Mouse (Mus musculus): ENCODE measurements around the gene Actn4. TPM values are rescaled to one million over a fixed set of nuclear protein-coding genes. Genes with fewer than 3 reads are reported as not detected.
A peak's percentile ranks its signal among the peaks of the same experiment; 100 is the strongest.

Actn4 gene
- polyA plus RNA-seq, 1 experiment from 2014 or later, result 485 TPM

DNA sequence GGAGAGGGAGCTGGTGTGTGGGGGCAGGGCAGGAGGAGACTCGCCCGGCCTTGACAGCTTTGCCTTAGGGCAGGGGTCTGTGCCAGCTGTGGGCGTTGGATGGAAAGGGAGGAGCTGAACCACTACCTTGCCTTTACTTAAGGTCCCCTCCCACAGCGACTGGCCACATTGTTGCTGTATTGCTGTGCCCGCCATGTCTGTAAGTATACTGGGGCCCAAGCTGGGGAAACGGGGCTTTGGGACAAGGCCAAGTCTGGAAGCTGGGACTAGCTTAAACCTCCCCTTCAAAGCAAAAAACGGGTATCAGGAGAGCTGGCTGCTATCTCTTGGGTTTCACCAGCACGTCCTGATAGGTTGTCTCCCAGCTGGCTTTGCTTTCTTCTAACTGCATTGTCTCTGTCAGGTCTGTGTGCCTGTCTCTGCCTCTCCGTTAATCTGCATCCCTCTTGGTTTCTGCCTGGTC is 97.8 kb downstream of the Actn4 start:
- ATAC-seq (no peak), DNase-seq (ENCODE audit: low read depth, low spot score) (no peak)
- no peak for TF ChIP-seq CTCF (IDR thresholded peaks at IDR 0.05)
- no peaks in the 10 kb centered on the region for H3K27me3 ChIP-seq
- in situ Hi-C loops (cut with MboI; ENCODE audit: low pct_unique_long_range_greater_than_20kb), result no loop called here
- CTCF ChIA-PET, result interaction anchor here (0.8 to 1.3 kb wide), 2 partner anchors 67 to 84 kb away, joined by 3 to 4 read pairs; no protein-coding TSS in a partner anchor
- POLR2A ChIA-PET, result interaction anchor here (1.7 kb wide), 1 partner anchor 54 kb away, joined by 7 read pairs; no protein-coding TSS in a partner anchor

DNA sequence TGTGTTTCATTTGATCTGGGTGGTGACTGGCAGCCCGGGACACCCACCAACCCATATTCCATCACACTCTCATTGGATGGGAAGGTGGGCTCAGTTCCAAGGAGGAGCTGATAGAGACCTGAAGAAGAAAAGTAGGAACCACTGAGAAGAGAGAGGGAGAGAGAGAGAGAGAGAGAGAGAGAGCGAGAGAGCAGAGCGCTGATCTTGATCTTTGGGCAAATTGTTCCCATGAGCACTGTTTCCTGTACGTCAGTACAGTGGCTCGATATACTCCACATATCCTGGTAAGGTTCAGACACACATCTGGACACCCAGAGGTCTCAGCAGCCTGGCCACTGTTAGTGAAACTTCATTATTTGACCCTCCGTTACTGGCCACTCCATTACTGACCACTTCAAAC is 98.6 kb downstream of the Actn4 start, which contains the start of gene Lgals7:
Gene Lgals7, plus strand, starts transcription at position 314 of the 400 bp plus-strand sequence.
- ChIA-PET POLR2A (no interaction called here), CTCF (no interaction called here)
- no peak for TF ChIP-seq CTCF (IDR thresholded peaks at IDR 0.05)
- no peaks in the 10 kb centered on the region for H3K27me3 ChIP-seq
- in situ Hi-C loops (cut with MboI; ENCODE audit: low pct_unique_long_range_greater_than_20kb), result no loop called here
- DNase-seq (ENCODE audit: low read depth, low spot score) (no peak), ATAC-seq (no peak)

DNA sequence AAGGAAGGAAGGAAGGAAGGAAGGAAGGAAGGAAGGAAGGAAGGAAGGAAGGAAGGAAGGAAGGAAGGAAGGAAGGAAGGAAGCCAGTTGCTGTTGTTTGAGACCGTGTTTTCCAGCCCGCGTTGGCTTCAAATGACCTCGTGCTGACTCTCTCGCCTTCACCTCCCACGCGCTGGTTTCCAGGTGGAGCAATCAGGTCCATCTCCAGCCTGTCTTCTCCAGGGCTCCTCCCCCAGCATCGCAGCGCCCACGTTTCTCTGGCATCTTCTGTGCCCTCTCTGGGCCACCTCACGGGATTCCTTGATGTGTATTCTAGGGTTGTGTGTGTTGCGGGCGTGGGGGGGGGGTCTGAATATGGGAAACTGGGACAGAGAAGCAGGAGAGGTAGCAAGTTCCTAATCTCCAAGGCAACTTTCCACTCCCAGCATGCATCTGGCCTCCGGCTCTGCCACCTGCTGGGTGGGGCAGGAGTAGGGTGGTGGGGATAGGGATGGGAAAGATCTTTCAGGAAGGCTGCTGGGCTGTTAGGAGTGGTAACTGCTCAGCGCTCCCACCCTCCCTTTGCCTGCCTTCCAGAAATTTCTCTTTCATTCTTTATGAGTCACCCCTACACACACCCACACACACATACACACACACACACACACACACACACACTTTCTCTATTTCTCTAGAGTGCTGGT is 99.2 kb downstream of the Actn4 start:
- ChIA-PET POLR2A (no interaction called here), CTCF (no interaction called here)
- TF ChIP-seq CTCF (IDR thresholded peaks at IDR 0.05), result no peak
- H3K27me3 ChIP-seq, result no peaks in the 10 kb centered on the region
- DNase-seq (ENCODE audit: low read depth, low spot score), result no peak
- no peak for ATAC-seq
- in situ Hi-C loops (cut with MboI; ENCODE audit: low pct_unique_long_range_greater_than_20kb), result no loop called here

DNA sequence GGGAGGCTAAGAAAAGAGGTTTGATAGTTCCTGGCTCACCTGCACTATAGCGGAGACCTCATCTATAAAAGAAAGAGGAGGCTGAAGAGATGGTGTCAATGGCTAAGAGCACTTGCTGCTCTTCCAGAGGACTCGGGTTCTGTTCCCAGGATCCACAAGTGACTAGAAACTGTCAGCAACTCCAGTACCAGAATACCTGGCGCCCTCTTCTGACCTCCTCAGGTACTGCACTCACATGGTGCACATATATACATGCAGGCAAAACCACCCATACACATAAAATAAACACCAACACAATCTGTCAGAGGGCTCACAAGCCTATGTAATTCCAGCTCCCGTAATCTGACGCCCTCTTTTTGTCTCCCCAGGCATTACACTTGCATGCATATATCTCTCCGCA is 101.2 kb downstream of the Actn4 start:
- in situ Hi-C loops (cut with MboI; ENCODE audit: low pct_unique_long_range_greater_than_20kb), result no loop called here
- no peaks in the 10 kb centered on the region for H3K27me3 ChIP-seq
- ChIA-PET CTCF (interaction anchor here (1.9 kb wide), 1 partner anchor 11 kb away, joined by 5 read pairs; no protein-coding TSS in a partner anchor), POLR2A (no interaction called here)
- ATAC-seq (no peak), DNase-seq (ENCODE audit: low read depth, low spot score) (no peak)
- peak; percentile 55 for TF ChIP-seq CTCF (IDR thresholded peaks at IDR 0.05)

DNA sequence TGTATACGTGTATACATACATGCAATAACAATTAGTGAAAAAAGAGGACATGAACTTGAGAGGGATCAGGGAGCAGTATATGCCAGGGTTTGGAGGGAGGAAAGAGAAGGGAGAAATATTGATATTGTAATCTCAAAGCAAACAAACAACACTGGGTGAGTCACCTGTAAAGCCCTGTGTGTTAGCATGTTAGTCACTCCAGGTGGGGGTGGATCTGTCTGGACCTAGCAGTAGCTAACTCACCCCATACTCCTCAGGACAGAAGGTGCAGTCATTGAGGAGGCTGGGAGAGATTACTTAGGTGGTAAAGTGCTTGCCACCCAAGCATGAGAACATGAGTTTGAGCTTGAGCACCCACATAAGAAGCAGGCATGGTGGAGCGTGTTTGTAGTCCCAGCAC is 102.2 kb downstream of the Actn4 start:
- in situ Hi-C loops (cut with MboI; ENCODE audit: low pct_unique_long_range_greater_than_20kb), result no loop called here
- no peak for DNase-seq (ENCODE audit: low read depth, low spot score)
- CTCF ChIA-PET, result interaction anchor here (1.9 kb wide), 1 partner anchor 10 kb away, joined by 5 read pairs; no protein-coding TSS in a partner anchor
- no peak for ATAC-seq
- no peak for TF ChIP-seq CTCF (IDR thresholded peaks at IDR 0.05)
- POLR2A ChIA-PET, result no interaction called here
- no peaks in the 10 kb centered on the region for H3K27me3 ChIP-seq

DNA sequence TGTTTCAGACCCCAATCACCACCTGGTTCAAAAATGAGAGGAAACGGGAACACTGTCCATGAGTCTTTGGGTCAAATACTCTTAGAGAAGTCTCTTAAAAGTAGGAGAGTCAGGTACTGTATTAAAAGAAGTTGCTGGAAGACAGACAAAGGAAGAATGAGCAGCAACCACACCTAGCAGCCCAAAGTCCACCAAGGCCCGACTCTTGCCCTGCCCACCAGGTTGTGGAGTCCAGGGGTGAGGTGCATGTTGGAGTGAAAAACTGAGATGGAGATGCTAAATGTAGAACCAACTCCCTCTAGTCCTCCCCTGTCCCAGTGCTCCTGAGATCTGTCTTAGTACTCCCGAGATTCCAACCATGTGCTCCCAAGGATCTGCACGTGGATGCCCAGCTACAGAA is 111.5 kb downstream of the Actn4 start:
- DNase-seq (ENCODE audit: low read depth, low spot score) (no peak), ATAC-seq (no peak)
- no peaks in the 10 kb centered on the region for H3K27me3 ChIP-seq
- in situ Hi-C loops (cut with MboI; ENCODE audit: low pct_unique_long_range_greater_than_20kb), result no loop called here
- CTCF ChIA-PET, result interaction anchor here (1.4 to 1.9 kb wide), 2 partner anchors 9 to 17 kb away, joined by 5 to 7 read pairs; no protein-coding TSS in a partner anchor
- POLR2A ChIA-PET, result no interaction called here
- TF ChIP-seq CTCF (IDR thresholded peaks at IDR 0.05), result no peak

DNA sequence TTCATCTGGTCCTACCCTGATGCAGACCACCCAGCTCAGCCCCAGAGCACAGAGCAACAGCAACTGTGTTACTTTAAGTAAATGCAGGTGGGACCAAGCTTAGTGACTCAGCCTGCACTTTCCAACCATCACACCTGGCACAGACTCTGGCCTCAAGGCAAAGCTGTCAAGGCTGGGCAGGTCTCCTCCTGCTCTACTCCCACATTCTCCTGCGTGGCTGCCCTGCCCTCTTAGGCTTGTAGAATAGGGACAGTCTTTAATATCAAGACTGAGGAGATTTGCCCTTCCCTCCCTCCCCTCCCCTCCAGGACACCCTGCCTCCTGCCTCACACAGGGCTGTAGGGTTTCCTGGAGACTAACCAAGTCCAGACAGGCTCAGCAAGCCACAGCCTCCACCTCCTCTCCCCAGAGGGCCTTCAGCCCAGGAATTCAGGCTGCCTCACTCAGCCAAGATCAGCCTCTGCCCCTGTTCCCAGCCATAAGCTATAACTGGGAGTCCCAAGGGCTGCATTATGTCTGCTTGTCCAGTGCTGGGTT is 112.4 kb downstream of the Actn4 start:
- ATAC-seq, result peak; percentile 67

DNA sequence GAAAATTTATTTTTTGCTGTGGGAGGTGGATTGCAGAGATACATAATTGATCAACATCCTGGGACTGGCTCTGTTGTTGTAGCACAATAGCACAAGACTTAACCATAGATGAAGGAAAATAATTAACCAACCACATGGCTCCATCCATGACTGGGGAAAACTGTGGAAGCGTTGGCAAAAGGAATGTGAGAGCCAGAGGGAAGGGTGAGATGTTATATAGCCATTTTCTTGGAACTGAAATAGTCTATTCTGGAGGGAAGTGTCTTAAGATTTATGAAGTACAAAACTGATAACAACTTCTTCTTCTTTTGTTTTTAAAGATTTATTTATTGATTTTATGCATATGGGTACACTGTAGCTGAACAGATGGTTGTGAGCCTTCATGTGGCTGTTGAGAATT is 114.9 kb downstream of the Actn4 start:
- POLR2A ChIA-PET, result no interaction called here
- in situ Hi-C loops (cut with MboI; ENCODE audit: low pct_unique_long_range_greater_than_20kb), result no loop called here
- no peak for DNase-seq (ENCODE audit: low read depth, low spot score)
- CTCF ChIA-PET, result no interaction called here
- no peaks in the 10 kb centered on the region for H3K27me3 ChIP-seq
- no peak for TF ChIP-seq CTCF (IDR thresholded peaks at IDR 0.05)
- ATAC-seq, result no peak

More for the DNA sequence above, 112.4 kb downstream of the Actn4 start:
- in situ Hi-C loops (cut with MboI; ENCODE audit: low pct_unique_long_range_greater_than_20kb), result no loop called here
- no peak for TF ChIP-seq CTCF (IDR thresholded peaks at IDR 0.05)
- no peaks in the 10 kb centered on the region for H3K27me3 ChIP-seq
- ChIA-PET POLR2A (no interaction called here), CTCF (interaction anchor here (1.4 to 1.9 kb wide), 2 partner anchors 10 to 18 kb away, joined by 5 to 7 read pairs; no protein-coding TSS in a partner anchor)
- no peak for DNase-seq (ENCODE audit: low read depth, low spot score)

Other genes starting within 250 kb of the Actn4 start
- 5.9 TPM for gene Fbxo17, start 245.5 kb downstream of the Actn4 start, polyA plus RNA-seq (2021)
- 65.8 TPM for gene Mrps12, start 220.5 kb downstream of the Actn4 start, polyA plus RNA-seq (2021)
- gene Sars2, start 220.3 kb downstream of the Actn4 start, polyA plus RNA-seq (2021), result 14.8 TPM
- not detected for gene Ccer2, start 206.2 kb downstream of the Actn4 start, polyA plus RNA-seq (2021)
- 103 TPM for gene Sirt2, start 195.6 kb downstream of the Actn4 start, polyA plus RNA-seq (2021)
- 37.2 TPM for gene Nfkbib, start 194.8 kb downstream of the Actn4 start, polyA plus RNA-seq (2021)
- 2.6 TPM for gene Rinl, start 173.4 kb downstream of the Actn4 start, polyA plus RNA-seq (2021)
- 309 TPM for gene Hnrnpl, start 153.8 kb downstream of the Actn4 start, polyA plus RNA-seq (2021)
- gene Ech1, start 137.1 kb downstream of the Actn4 start, polyA plus RNA-seq (2021), result 208 TPM
- 4.1 TPM for gene Lgals4, start 128.5 kb downstream of the Actn4 start, polyA plus RNA-seq (2021)
- gene Lgals7, start 98.5 kb downstream of the Actn4 start, polyA plus RNA-seq (2021), result 0.74 TPM
- 0.06 TPM for gene Capn12, start 80.9 kb downstream of the Actn4 start, polyA plus RNA-seq (2021)
- gene Eif3k, start 19.5 kb upstream of the Actn4 start, polyA plus RNA-seq (2021), result 328 TPM
- 4.7 TPM for gene Map4k1, start 19.7 kb upstream of the Actn4 start, polyA plus RNA-seq (2021)
- gene Ryr1, start 162.8 kb upstream of the Actn4 start, polyA plus RNA-seq (2021), result 0.03 TPM
- gene Rasgrp4, start 172.5 kb upstream of the Actn4 start, polyA plus RNA-seq (2021), result 0.05 TPM
- 18.8 TPM for gene Fam98c, start 193.9 kb upstream of the Actn4 start, polyA plus RNA-seq (2021)
- gene Ggn, start 207.9 kb upstream of the Actn4 start, polyA plus RNA-seq (2021), result 3.1 TPM
- 42.6 TPM for gene Spred3, start 208.1 kb upstream of the Actn4 start, polyA plus RNA-seq (2021)
- 241 TPM for gene Psmd8, start 218.4 kb upstream of the Actn4 start, polyA plus RNA-seq (2021)

Measured in Patski (cell line).